Mouse (Mus musculus): Measurements from ENCODE around the gene Cdhr5.

DNA sequence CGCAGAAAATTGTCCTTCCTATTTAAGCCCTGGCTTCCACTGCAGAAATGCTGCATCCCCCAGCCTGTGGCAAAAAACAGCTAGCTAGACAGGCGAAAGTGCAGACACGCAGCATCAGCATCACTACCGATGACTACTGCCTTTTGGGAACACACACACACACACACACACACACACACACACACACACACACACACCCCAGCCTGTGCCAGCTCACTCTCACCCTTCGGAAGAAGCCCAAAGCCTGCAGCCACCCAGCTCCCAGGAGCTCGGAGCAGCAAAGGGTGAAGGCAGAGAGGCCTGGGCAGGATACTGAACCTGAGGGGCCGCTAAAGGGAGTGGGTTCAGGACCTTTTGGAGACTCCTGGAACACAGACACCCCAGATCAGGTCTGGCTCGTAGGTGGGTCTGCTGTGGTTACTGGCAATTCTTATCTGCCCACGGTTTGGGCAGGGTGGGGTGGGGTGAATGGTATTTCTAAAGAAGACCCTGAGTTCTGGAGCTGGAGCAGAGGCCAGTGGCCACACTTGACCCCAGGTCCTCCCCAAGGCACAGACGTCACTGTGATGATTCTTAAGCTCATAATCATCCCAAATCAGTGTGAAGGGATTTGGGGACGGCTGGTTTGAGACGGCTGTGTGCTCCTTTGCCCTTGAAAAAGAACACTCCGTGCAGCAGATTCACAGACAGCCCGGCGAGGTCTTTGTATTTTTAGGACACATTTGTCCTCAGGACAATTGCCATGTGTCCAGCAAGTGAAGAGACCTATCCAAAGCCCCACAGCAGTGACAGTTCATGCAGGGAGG lies 16.2 kb upstream of the Cdhr5 start:
- TF ChIP-seq POLR2A (IDR thresholded peaks at IDR 0.05; ENCODE audit: low read depth, low read length) (no peak), CTCF (IDR thresholded peaks at IDR 0.05; ENCODE audit: extremely low read depth, insufficient read length, insufficient replicate concordance, low read depth, low read length) (no peak)

Data from small intestine, adult 2 months (tissue).